Mouse (Mus musculus) heart, postnatal 0 days (tissue): ENCODE measurements at regions not wholly inside any gene's neighbourhood (a gene's known extent, or its start where the extent isn't known, plus 50 kb on each side); places are given as distances from the start of the nearest gene placed in this dataset.

Experiments
- CTCF ChIP-seq: IDR thresholded peaks from 2 replicates; pipeline ENCODE4 v1.5.1; 2016; ENCODE audit warnings: antibody characterized with exemption, control low read depth, low read depth
- EP300 ChIP-seq: IDR thresholded peaks from 2 replicates; pipeline ENCODE4 v1.6.1; 2016; ENCODE audit warnings: antibody characterized with exemption, low read depth

DNA sequence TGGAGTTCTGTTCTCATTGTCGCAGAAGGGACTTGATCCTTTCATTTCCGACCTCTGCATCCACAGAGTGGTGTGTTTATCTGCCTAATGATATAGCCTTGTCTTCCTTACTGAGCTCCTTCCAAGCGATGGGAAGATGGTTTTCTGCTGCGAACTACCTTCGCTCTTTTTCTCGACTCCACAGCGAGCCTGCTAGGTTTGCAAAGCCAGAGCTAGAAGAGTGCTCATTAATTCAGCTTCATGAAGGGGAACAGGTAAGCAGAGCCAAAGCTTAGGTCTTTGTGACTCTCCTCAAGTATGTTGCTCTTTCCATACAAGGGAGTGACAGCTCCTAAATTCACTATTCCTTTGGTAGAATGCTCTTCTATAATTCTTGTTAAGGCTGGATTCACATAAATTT, 176.9 kb upstream of the Ogfrl1 start:
- TF ChIP-seq CTCF (no peak), EP300 (no peak)
